Mouse (Mus musculus): ENCODE data around the gene 1520401A03Rik.

Gene 1520401A03Rik

DNA sequence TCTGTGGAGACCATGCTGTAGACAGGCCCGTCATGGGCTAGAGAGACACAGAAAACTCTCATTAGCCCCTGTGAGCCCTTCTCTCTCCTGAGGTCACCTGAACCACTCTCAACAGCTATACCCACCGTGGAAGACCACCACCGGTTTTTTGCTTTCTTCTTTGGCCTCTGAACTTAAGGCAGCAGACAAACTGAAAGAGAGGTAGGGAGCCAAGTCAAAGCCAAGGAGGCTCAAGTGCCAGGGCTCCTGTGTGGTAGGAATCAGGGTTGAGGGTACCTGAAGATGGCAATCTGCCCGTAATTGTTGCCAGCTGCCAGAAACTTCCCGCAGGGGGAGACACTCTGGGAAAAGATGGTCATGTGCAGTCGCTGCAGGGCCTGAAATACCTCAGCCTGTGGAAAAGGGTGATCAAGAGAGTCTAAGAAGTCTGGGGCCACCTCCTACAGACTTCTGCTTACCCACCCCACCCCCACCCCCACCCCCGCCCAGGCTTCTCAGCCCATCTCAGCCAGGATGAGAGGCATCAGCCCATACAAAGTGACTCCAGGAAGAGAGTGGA lies 52.0 kb downstream of the 1520401A03Rik start:
- no peak for DNase-seq (ENCODE audit: low read depth, low spot score)

DNA sequence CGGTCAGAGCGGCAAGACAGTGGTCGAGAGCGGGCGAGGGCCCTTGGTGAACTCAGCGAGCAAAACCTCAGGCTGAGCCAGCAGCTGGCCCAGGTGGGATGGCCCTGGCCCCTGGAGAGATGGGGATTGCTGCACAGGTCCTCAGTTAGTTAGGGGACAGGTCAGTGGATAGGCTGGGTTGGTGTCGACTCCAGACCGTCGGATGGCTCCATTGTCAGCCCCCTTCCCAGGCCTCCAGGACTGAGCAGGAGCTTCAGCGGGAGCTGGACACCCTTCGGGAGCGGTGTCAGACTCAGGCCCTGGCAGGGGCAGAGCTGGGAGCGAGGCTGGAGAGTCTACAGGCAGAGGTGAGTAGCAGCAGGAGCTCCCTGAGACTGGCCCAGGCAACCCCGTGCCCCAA lies 57.1 kb downstream of the 1520401A03Rik start:
- DNase-seq (ENCODE audit: low read depth, low spot score), result no peak

DNA sequence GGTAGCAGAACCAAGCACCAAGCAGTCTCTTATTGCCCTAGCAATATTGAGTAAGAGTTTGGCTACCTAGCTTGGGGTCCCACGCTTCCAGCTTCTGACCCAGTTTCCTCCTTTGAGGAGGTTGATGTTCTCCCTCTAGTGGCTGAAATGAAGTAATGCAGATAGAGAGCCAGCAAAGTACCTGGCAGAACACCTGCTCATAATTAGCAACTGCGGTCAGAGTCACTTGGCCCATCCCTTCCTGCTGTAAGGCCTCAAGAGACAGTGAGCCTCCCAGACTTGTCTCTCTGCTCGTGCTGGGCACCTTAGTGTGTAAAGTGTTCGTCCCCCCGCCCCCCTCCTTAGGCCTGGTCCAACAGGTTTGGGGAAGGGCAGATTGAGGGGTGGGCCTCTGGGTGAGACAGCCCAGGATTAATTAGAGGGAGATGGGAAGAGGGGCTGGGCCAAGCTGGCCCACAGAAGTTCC lies 58.0 kb downstream of the 1520401A03Rik start:
- DNase-seq (ENCODE audit: low read depth, low spot score), result peak; percentile 28

DNA sequence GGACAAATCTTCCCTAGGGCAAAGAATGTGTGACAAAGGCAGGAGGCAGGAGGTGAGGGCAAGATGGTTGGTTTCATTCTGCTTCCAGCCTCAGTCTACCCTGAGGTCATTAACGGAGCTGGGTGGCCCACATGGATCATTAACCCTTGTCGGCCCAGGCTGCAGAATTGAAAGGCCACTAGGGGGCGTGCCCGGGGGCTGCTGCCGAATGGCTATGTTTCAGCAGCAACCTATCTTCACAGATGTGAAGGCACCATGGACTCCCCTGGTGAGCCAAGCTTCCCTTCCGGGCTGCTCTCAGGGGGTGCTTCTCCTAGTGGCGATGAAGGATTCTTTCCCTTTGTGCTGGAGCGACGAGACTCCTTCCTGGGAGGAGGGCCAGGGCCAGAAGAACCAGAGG lies 61.1 kb downstream of the 1520401A03Rik start:
- no peak for DNase-seq (ENCODE audit: low read depth, low spot score)

DNA sequence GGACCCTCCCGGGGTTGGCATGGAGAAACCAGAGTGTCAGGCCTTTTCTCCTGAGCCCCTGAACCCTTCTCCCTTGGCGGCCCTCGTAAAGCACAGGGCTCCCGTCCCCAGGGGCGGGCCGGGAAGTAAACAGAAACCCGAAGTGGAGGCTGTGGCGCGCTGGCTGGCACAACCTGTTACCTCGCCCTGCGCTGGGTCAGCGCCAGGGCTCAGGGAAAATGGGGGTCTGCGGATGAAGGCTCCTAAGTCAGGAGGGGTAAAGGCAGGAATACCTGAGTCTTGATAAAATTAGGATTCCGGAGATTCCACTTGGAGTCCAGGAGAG lies 61.7 kb downstream of the 1520401A03Rik start:
- no peak for DNase-seq (ENCODE audit: low read depth, low spot score)

DNA sequence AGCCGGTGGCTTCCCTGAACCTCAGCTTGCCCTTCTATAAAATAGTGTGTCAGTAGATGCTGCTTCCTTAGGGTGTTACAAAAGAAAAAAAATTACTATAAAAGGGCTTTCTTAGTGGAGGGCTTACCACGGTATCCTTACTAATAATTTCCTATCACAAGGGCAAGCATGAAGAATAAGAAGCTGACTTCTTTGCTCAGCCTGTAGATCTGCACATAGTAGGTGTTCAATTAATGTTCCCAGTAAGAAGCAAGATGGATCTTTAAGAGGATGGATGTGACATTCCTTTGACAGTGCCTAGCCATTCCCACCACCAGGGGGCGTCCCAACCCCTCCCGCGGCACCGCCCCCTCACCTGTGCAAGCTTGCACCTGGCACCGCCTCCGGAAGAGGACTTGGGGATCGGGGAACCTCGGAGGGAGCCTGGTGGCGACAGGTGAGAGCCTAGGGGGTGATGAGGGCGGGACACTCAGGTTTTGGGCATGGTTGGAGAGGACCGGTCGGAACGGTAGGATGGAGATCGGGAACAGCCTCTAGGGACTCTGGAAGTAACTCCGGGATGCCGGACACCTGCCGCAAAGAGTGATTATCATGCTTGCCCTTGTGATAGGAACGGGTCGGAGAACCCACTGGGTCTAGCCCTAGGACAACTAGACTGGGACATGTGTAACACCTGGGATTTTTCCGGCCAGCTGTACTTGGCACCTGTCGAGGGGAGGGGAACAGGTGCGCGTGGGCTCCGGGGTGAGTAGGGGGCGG lies 62.3 kb downstream of the 1520401A03Rik start, which contains the start of gene Bicdl2:
TSS of gene Bicdl2 (plus strand) at position 390 of the 759 bp plus-strand sequence.
- DNase-seq (ENCODE audit: low read depth, low spot score), result no peak

DNA sequence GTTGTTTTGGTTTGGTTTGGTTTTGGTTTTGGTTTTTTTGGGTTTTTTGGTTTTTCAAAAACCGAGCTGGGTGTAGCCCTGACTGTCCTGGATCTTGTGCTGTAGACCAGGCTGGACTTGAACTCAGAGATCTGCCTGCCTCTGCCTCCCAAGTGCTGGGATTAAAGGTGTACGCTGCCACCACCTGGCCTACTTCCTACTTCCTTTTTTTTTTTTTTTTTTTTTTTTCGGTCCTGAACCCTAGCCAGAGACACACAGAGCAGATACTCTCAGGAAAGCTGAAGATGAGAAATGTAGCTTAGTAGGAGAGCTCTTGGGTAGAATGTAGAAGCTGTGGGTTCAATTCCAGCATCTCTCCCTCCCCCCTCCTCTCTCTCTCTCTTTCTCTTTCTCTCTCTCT lies 64.1 kb downstream of the 1520401A03Rik start:
- no peak for DNase-seq (ENCODE audit: low read depth, low spot score)

Data from retina, postnatal 7 days (tissue).